Mouse (Mus musculus): ENCODE data around the gene Gm10130.
"Not testable (repeated sequence)": the region's sequence is repeated elsewhere in the genome, so short reads cannot be mapped to it uniquely, and the experiment has no call there.

GRCm38 (mm10) chr2:150310952-150311884, 12.3 kb upstream of the Gm10130 start:
- TF ChIP-seq CTCF (IDR thresholded peaks at IDR 0.05; ENCODE audit: extremely low read depth, insufficient read length, insufficient replicate concordance, low read depth, low read length) = not testable (repeated sequence)
- peak; percentile 16; the same call in 1 of the 2 replicates for TF ChIP-seq POLR2A (IDR thresholded peaks at IDR 0.05; ENCODE audit: low read depth, low read length)

Measured in small intestine, adult 2 months (tissue).